Mouse (Mus musculus) kidney, postnatal 0 days (tissue): ENCODE data around the gene Apobec3. TPM values are rescaled to one million over a fixed set of nuclear protein-coding genes. Genes with fewer than 3 reads are reported as not detected.
A peak's percentile ranks its signal among the peaks of the same experiment; 100 is the strongest.

ENCODE experiments used
- ATAC-seq: fragments of 200-750 bp; cut with Nextera tagmentation; replicated peaks from 2 replicates; pipeline ENCODE4 v1.8.0; 2017; ENCODE audit warnings: low read depth, moderate number of reproducible peaks, moderate TSS enrichment, moderate library complexity; ENCODE audit not compliant: low FRiP score
- DNase-seq: peaks from one replicate; pipeline ENCODE4 v3.0.0-alpha.2; 2016; ENCODE audit warnings: low spot score
- H3K27ac ChIP-seq: fragments of 300-500 bp; sonication (generic); 2 replicates; pipeline ENCODE4 v1.5.1; 2014; ENCODE audit warnings: mild to moderate bottlenecking
- H3K27me3 ChIP-seq: fragments of 300-500 bp; sonication (generic); 2 replicates; pipeline ENCODE4 v1.6.1; 2014; ENCODE audit warnings: low read length, mixed read lengths; ENCODE audit not compliant: insufficient read depth
- H3K36me3 ChIP-seq: fragments of 300-500 bp; sonication (generic); 2 replicates; pipeline ENCODE4 v1.6.1; 2014; ENCODE audit warnings: low read length, mixed read lengths; ENCODE audit not compliant: insufficient read depth
- H3K4me1 ChIP-seq: fragments of 300-500 bp; sonication (generic); replicated peaks from 2 replicates; pipeline ENCODE4 v1.6.1; 2014; ENCODE audit warnings: antibody characterized with exemption, low read length, mixed read lengths; ENCODE audit not compliant: insufficient read depth
- H3K4me2 ChIP-seq: fragments of 300-500 bp; sonication (generic); 2 replicates; pipeline ENCODE4 v1.6.1; 2014; ENCODE audit warnings: mild to moderate bottlenecking, low read length, moderate library complexity, mixed read lengths
- H3K4me3 ChIP-seq: fragments of 300-500 bp; sonication (generic); replicated peaks from 2 replicates; pipeline ENCODE4 v1.5.1; 2014; ENCODE audit warnings: low read depth, low read length
- H3K9ac ChIP-seq: fragments of 300-500 bp; sonication (generic); 2 replicates; pipeline ENCODE4 v1.6.1; 2014; ENCODE audit warnings: low read depth, low read length
- H3K9me3 ChIP-seq: fragments of 300-500 bp; sonication (generic); replicated peaks from 2 replicates; pipeline ENCODE4 v1.6.1; 2016; ENCODE audit warnings: low read length, inconsistent platforms, mixed read lengths
- CTCF ChIP-seq: IDR thresholded peaks from 2 replicates; pipeline ENCODE4 v1.5.1; 2016; ENCODE audit warnings: antibody characterized with exemption, low read depth, mild to moderate bottlenecking, moderate library complexity
- WGBS: fragments of 180-500 bp; shearing (Covaris S2); extraction: QIAGEN DNeasy Blood & Tissue Kit; methylation state at CpG from one replicate; pipeline ENCODE4 v1.1.7; 2014; 5-methylcytosine and 5-hydroxymethylcytosine counted together
- polyA plus RNA-seq: library from polyadenylated mRNA; unstranded; fragments of >200 nt; fragmentation: Nextera tagmentation; extraction: Ambion mirVana; gene quantifications from 2 replicates; pipeline ENCODE4 v1.2.1, GENCODE M21; 2015

Apobec3 gene
- polyA plus RNA-seq, 1 experiment from 2014 or later, result 26.1 TPM

GRCm38 (mm10) chr15:79947681-79948080 is 56.2 kb downstream of the Apobec3 start:
- Histone ChIP-seq H3K36me3 (no peaks in the 10 kb centered on the region), H3K27ac (no peak overlapping the region), H3K9me3 (no peaks in the 10 kb centered on the region), H3K4me2 (no peak overlapping the region), H3K4me1 (peaks cover 30% of the 10 kb centered on the region), H3K4me3 (no peak overlapping the region), H3K9ac (no peak overlapping the region), H3K27me3 (no peaks in the 10 kb centered on the region)
- no peak for ATAC-seq
- TF ChIP-seq CTCF, result peak; percentile 22; the same call in 1 of the 2 replicates
- WGBS, result 69% methylated on average over 6 of the region's 6 CpGs
- DNase-seq, result no peak

- WGBS, result under 1% methylated on average over 24 of the region's 24 CpGs
- no peaks in the 10 kb centered on the region for H3K36me3 ChIP-seq
- H3K9ac ChIP-seq, result peak overlapping the region; percentile 28; the same call in 1 of the 2 replicates
- DNase-seq (peak; percentile 79), ATAC-seq (peak; percentile 58)
- peak overlapping the region; percentile 85 for H3K27ac ChIP-seq
- H3K4me2 ChIP-seq, result peak overlapping the region; percentile 57
- no peaks in the 10 kb centered on the region for H3K27me3 ChIP-seq
- peak; percentile 76 for TF ChIP-seq CTCF
- H3K9me3 ChIP-seq, result no peaks in the 10 kb centered on the region
- peaks cover 34% of the 10 kb centered on the region for H3K4me1 ChIP-seq
- peak overlapping the region; percentile 17; the same call in 1 of the 2 replicates for H3K4me3 ChIP-seq
These were observed 59.0 kb downstream of the Apobec3 start for GRCm38 (mm10) chr15:79950250-79951025.

- Histone ChIP-seq H3K4me3 (no peak overlapping the region), H3K27me3 (no peaks in the 10 kb centered on the region), H3K9me3 (no peaks in the 10 kb centered on the region), H3K27ac (peak overlapping the region; percentile 85), H3K4me2 (peak overlapping the region; percentile 57; the same call in 1 of the 2 replicates), H3K4me1 (peaks cover 34% of the 10 kb centered on the region), H3K36me3 (no peaks in the 10 kb centered on the region), H3K9ac (0 out of 2 replicates have a peak overlapping the region, but pooled peaks have one; percentile 28)
- DNase-seq (no peak), ATAC-seq (no peak)
- 57% methylated on average over 6 of the region's 6 CpGs for WGBS
- TF ChIP-seq CTCF, result no peak
These were observed 59.8 kb downstream of the Apobec3 start for GRCm38 (mm10) chr15:79951226-79951625.

- Histone ChIP-seq H3K9me3 (no peaks in the 10 kb centered on the region), H3K27ac (peak overlapping the region; percentile 85), H3K4me3 (no peak overlapping the region), H3K4me2 (0 out of 2 replicates have a peak overlapping the region, but pooled peaks have one; percentile 1), H3K4me1 (peaks cover 34% of the 10 kb centered on the region), H3K9ac (no peak overlapping the region), H3K36me3 (no peaks in the 10 kb centered on the region), H3K27me3 (no peaks in the 10 kb centered on the region)
- peak; percentile 55 for ATAC-seq
- DNase-seq, result peak; percentile 77
- TF ChIP-seq CTCF, result no peak
- WGBS, result 24% methylated on average over 14 of the region's 14 CpGs
These were observed 60.5 kb downstream of the Apobec3 start for GRCm38 (mm10) chr15:79951730-79952503.

- Histone ChIP-seq H3K36me3 (no peaks in the 10 kb centered on the region), H3K4me2 (0 out of 2 replicates have a peak overlapping the region, but pooled peaks have one; percentile 1), H3K27me3 (no peaks in the 10 kb centered on the region), H3K9ac (no peak overlapping the region), H3K4me3 (no peak overlapping the region), H3K27ac (peak overlapping the region; percentile 85), H3K9me3 (no peaks in the 10 kb centered on the region), H3K4me1 (peaks cover 34% of the 10 kb centered on the region)
- WGBS, result 36% methylated on average over 11 of the region's 11 CpGs
- DNase-seq (no peak), ATAC-seq (no peak)
- no peak for TF ChIP-seq CTCF
These were observed 61.2 kb downstream of the Apobec3 start for GRCm38 (mm10) chr15:79952504-79953231.

- Histone ChIP-seq H3K9me3 (no peaks in the 10 kb centered on the region), H3K4me3 (no peak overlapping the region), H3K36me3 (no peaks in the 10 kb centered on the region), H3K27ac (no peak overlapping the region), H3K9ac (no peak overlapping the region), H3K4me1 (peaks cover 34% of the 10 kb centered on the region), H3K4me2 (no peak overlapping the region), H3K27me3 (no peaks in the 10 kb centered on the region)
- WGBS, result 68% methylated on average over 7 of the region's 7 CpGs
- TF ChIP-seq CTCF, result no peak
- no peak for ATAC-seq
- peak; percentile 43 for DNase-seq
These were observed 62.0 kb downstream of the Apobec3 start for GRCm38 (mm10) chr15:79953470-79953869.
